Mouse (Mus musculus) heart, adult 2 months (tissue): ENCODE measurements around the gene Podn.

Experiments
- CTCF ChIP-seq: fragments of 200-600 bp; IDR thresholded peaks from 2 replicates; pipeline ENCODE4 v1.8.1; 2022; ENCODE audit warnings: antibody characterized with exemption, mild to moderate bottlenecking, moderate library complexity
- EP300 ChIP-seq: fragments of 200-500 bp; IDR thresholded peaks from 2 replicates; pipeline ENCODE4 v1.6.1; 2011; ENCODE audit warnings: low read depth, low read length, control low read depth; ENCODE audit not compliant: insufficient read depth
- POLR2A ChIP-seq: fragments of 200-500 bp; IDR thresholded peaks from 2 replicates; pipeline ENCODE4 v1.6.1; 2011; ENCODE audit warnings: mild to moderate bottlenecking, low read depth, low read length, control low read depth; ENCODE audit not compliant: insufficient read depth

DNA sequence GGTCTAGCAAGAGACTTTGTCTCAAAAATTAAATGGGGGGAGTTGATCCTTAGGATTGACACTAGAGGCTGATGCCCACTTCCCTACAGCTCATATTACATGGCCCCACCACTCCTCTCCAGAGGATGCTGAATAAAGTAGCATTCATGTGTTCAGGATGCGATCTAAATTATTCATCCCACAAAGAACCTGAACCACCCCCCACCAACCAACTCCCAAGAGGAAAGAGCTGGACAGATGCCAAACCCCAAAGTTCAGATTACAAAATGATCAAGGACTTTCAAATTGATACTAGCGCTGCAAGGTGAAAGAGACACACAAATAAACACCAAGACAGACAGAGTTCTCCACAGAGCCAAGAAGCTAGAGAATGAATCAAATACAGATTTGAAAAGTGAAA lies 16.5 kb downstream of the Podn start:
- TF ChIP-seq POLR2A, result no peak
- no peak for TF ChIP-seq CTCF
- no peak for TF ChIP-seq EP300
